Mouse (Mus musculus) left cerebral cortex, adult 2 months (tissue): ENCODE data around the gene Cdr2l. TPM values are rescaled to one million over a fixed set of nuclear protein-coding genes. Genes with fewer than 3 reads are reported as not detected.

Experiments
- DNase-seq, 2 experiments: peaks; one replicate each; pipeline ENCODE4 v3.0.0; 2021 to 2022; ENCODE audit warnings: low spot score in 2 of 2, mixed read lengths in 1 of 2; ENCODE audit errors: extremely low spot score in 1 of 2
- H3K27ac ChIP-seq: fragments of 200-600 bp; 2 replicates; pipeline ENCODE4 v1.8.1; 2022
- H3K4me3 ChIP-seq: fragments of 200-600 bp; 2 replicates; pipeline ENCODE4 v1.8.1; 2022
- CTCF ChIP-seq: fragments of 200-600 bp; IDR thresholded peaks from 2 replicates; pipeline ENCODE4 v1.8.1; 2022; ENCODE audit warnings: antibody characterized with exemption, mild to moderate bottlenecking, moderate library complexity
- intact Hi-C: fragments of 180-260 bp; cut with DNase I; formaldehyde crosslinking; loops from one replicate; pipeline ENCODE4 v1.15.1; 2025
- total RNA-seq, 2 experiments: library from RNA; stranded (reverse); gene quantifications; 2 replicates each; pipeline ENCODE4 v1.2.3; 2021

Gene Cdr2l
- total RNA-seq, 2 experiments from 2014 or later: 25.0 to 26.4 TPM

DNA sequence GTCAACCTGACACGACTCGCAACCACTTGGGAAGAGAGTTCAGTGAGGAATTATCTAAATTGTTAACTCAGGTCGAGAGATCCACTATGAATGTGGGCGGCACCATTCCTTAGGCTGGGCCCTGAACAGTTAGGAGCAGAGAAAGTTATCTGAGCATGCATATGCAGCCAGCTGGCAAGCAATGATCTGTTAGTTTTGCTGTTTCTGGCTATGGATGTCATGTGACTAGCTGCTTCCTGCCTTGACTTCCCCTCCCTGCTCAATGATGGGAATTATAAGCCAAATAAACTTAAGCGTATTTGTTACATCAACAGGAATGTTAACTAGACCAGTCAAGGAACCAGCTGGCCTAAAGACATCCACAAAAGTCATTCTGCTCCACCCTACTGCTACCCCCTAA, 28.3 kb upstream of the Cdr2l start:
- Histone ChIP-seq H3K27ac (no peak overlapping the region), H3K4me3 (no peak overlapping the region)
- DNase-seq: no peak
- TF ChIP-seq CTCF: no peak
- intact Hi-C loops: loop anchor here (5.0 kb wide), 1 partner anchor 151 kb away; no protein-coding TSS in a partner anchor

DNA sequence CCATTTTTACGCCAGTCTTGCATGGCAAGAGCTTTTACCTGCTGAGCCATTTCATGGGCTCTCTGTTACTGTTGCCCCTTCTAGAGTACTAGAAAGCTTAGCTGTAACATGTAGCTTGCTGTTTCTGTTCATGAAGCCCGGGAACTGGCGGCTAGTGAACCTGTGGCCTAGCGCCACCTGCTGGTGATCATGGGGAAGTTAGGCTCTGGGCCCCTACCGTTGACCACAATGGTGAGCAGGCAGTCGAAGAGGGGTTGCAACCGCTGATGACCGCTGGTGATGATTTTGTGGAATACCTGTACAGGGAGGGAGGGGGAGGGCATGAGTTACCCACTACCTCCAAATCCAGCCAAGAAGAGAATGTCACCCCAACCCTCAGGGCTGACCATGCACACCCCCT, 27.5 kb upstream of the Cdr2l start:
- intact Hi-C loops: loop anchor here (1.0 to 5.0 kb wide), 2 partner anchors 32 to 152 kb away; partner anchors contain the start of gene Ush1g
- peak; percentile 92 for TF ChIP-seq CTCF
- Histone ChIP-seq H3K4me3 (no peak overlapping the region), H3K27ac (no peak overlapping the region)
- DNase-seq: peak; percentile 65 to 75

DNA sequence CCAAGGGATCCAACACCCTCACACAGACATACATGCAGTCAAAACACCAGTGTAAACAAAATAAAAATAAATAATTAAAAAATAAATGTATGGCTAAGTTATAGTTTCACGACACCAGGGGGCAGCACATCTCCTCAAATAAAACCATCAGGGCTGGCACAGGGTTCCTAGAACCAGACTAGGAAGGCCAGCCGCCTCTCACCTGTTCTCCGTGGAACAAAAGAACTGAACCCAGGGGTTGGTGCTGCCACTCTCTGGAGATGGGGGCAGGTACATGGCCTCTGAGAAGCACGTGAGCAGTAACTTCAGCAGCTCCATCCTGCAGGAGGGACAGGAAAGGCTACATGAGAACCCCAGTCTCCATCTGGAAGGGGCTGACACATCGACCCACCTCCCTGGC, 23.2 kb upstream of the Cdr2l start:
- Histone ChIP-seq H3K27ac (0 out of 2 replicates have a peak overlapping the region, but pooled peaks have one; percentile 36), H3K4me3 (no peak overlapping the region)
- peak; percentile 71 for TF ChIP-seq CTCF
- intact Hi-C loops: loop anchor here (2.0 kb wide), 1 partner anchor 48 kb away; no protein-coding TSS in a partner anchor
- DNase-seq: peak; percentile 58 to 66

DNA sequence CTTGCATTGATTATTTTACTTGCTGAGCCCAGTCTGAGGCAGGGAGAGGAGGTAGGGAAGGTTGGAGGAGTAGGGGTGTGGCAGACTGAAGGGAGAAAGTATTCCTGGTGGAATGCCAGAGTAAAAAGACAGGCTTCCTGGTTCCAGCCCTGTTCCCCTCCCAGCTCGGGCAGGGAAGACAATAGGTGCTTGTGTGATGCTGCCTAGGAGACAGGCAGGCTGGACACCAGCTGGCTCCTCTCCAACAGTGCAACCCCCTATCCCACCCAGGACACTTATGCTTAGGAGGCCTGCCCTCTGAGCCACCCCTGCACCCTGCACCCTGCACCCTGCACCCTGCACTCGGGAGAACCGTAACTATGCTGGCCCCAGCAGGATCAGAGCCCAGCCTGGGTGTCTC, 22.4 kb upstream of the Cdr2l start:
- no peak overlapping the region for H3K4me3 ChIP-seq
- no peak overlapping the region; the same call in 1 of the 2 replicates for H3K27ac ChIP-seq
- TF ChIP-seq CTCF: no peak
- intact Hi-C loops: loop anchor here (1.0 to 2.0 kb wide), 2 partner anchors 48 to 115 kb away; no protein-coding TSS in a partner anchor
- no peak for DNase-seq

DNA sequence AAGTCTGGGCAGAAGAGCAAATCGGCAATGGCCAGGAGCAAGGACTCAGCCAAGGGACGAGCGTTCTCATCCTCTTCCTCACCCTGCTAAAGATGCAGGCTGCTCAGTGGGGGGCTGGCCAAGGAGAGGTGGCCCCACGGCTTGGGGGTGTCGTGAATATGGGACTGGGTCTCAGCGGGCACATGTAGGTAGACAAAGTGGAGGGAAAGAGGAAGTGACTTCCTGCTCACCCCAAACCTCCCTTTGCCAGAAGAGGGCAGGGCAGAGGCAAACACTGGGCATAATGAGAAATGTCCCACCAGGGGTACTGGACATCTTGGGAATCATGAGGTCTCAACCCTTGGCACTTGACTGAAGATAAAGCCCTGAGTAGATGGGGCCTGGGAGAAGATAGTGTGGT, 22.0 kb upstream of the Cdr2l start:
- intact Hi-C loops: loop anchor here (1.0 to 2.0 kb wide), 2 partner anchors 47 to 115 kb away; no protein-coding TSS in a partner anchor
- no peak overlapping the region for H3K4me3 ChIP-seq
- DNase-seq: no peak
- peak; percentile 9; the same call in 1 of the 2 replicates for TF ChIP-seq CTCF
- no peak overlapping the region; the same call in 1 of the 2 replicates for H3K27ac ChIP-seq

DNA sequence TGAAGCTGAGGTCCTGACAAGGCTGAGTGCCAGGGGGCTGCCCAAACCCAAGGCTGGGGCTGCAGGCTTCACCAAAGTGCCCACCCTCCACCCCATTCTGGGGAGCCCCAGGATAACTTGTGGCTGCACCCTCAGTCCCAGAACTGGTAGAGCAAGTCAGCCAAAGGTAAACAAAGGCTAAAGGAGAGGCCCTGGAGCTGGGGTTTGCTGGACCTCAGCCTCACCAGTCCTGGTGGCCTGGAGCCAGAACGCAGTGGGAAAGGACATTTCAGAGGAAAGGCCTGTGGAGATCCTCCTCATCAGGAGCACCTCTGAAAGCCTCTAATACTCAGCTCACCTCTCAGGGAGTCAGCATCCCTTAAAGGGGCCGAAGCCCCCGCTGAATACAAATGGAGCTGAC, 17.6 kb upstream of the Cdr2l start:
- intact Hi-C loops: no loop called here
- TF ChIP-seq CTCF: no peak
- no peak for DNase-seq
- Histone ChIP-seq H3K4me3 (no peak overlapping the region), H3K27ac (no peak overlapping the region)

DNA sequence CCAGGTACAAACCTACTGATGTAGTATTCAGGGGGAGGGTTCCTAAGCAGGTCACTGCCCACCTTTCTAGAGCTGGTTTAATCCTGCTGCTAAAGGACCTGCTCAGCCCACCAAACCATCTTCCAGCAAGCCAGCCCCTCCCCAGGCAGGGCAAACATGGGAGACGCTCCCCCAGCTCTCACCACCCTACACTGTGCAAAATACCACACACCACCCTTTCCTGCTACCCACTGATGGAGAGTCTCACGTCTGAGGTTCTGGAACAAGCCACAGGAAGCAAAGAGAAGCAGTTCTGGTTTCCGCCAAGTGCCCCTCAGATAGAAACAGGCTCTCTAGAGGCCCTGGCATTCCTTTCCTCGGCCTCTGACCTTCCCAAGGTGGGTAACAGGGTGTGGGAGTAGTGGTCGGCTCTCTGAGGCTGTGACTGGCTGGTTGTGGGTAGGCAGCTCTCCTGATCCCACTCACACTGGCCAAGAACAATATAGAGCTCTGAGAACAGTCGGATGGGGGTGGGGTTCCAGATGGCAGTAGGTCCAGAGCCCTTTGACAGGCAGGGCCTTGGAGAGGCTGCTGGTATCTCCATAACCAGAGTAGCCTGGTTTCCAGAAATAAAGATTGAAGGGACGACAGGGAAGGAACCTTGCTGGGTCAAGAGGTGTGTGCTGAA, 15.5 kb upstream of the Cdr2l start:
- Histone ChIP-seq H3K4me3 (peak overlapping the region; percentile 86), H3K27ac (peak overlapping the region; percentile 6)
- TF ChIP-seq CTCF: no peak
- DNase-seq: no peak
- intact Hi-C loops: no loop called here

DNA sequence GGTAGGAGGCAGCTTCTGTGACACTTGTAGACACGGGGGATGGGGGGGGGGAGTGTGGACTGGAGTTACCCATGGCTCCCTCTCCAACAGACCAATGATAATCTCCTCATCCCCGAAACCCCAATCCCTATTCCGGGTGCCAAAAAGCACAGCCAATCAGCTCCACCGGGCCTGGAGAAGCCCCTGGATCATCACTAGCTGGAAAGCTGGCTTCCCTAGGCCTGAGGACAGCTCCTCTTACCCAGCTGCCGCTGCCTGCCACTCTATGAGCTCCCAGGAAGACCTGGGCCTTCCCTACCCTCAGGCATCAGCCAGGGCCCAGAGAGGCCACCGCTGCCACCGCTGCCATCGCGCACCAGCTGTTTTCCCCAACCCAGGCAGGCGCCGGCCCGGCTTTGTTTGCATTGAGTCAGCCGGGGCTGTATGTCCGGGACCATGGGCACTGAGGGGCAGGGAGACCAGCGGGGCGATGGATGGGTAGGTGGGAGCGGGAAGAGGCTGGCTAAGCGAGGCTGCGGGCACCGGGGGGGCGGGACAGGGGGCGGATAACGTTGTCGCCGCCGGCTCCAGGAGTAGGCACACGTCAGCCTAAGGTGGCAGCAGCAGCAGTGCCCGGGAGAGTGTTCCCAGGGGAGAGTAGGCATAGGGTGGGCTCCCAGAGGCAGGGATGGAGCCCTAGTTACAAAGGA, 14.9 kb upstream of the Cdr2l start:
- peak; percentile 57 to 59 for DNase-seq
- intact Hi-C loops: no loop called here

DNA sequence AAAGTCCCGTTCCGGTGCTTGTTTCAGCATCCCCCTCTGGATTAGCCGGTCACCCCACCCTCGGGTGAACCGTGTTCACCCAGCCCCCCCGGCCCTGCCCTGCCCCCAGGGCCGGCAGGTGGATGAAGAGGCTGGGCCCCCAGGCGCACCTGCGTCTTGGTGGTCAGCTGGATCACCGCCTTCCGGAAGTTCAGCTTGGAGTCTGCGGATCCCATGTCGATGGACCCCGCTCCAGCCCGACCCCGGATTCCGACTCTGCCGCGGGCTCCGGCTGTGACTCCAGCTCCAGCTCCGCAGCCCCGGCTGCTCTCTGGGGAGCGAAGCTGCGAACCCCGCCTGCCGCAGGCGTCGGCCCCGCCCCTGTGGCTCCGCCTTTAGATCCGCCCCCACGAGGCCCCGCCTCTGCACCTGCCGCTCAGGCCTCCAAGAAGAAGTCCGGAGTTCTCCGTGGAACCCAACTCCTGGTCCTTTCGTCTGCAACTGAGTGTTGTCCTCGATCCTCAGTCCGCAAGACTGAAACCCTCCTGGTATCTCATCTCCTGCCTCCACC, 14.2 kb upstream of the Cdr2l start, which contains the start of gene Hid1:
Gene Hid1 (minus strand): TSS at position 362 of the 550 bp plus-strand sequence.
- Histone ChIP-seq H3K27ac (peak within 1 kb of the TSS; percentile 90), H3K4me3 (peak within 1 kb of the TSS; percentile 86)
- intact Hi-C loops: no loop called here
- peak; percentile 89 to 90 for DNase-seq
- TF ChIP-seq CTCF: no peak

More for the DNA sequence above, 14.9 kb upstream of the Cdr2l start:
- Histone ChIP-seq H3K27ac (peak overlapping the region; percentile 90), H3K4me3 (peak overlapping the region; percentile 86)
- TF ChIP-seq CTCF: no peak

DNA sequence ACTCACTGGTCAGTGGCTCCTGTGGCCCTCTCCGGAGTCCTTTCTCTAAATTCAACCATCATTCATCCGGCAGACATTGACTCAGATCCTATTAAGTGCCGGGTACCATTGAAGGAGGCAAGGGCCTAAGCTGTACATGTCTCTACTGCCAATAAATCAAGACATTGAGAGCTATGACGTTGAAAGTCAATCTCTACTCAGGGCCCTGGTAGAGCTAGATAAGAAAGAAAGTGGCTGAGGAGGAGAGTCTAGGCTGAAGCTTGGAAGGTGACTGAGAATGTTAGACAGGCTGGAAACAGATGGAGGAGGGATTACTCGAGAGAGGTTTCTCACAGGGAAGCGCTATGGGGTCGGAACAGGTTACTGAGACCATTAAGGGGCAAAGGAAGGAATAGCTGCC, 11.3 kb upstream of the Cdr2l start:
- no peak overlapping the region for H3K27ac ChIP-seq
- H3K4me3 ChIP-seq: no peak overlapping the region
- DNase-seq: no peak
- TF ChIP-seq CTCF: no peak
- intact Hi-C loops: no loop called here

DNA sequence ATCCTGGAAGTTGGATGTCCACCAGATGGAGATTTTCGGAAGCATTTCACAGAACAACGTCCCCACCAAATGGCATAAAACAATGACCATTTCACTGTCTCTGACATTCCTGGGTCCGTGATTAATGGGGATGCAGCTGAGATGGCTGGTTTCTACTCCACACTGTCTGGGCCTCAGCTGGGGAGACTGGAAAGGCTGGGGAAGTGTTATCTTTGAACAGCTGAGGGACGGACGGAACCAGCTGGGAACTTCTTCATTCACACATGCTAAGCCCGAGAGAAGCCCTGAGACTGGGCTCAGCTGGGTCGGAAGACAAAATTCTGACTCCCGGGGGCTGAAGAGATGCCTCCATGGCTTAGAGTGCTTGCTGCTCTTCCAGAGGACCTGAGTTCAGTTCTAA, 10.4 kb upstream of the Cdr2l start:
- intact Hi-C loops: no loop called here
- no peak for DNase-seq
- no peak for TF ChIP-seq CTCF
- Histone ChIP-seq H3K27ac (no peak overlapping the region), H3K4me3 (no peak overlapping the region)

DNA sequence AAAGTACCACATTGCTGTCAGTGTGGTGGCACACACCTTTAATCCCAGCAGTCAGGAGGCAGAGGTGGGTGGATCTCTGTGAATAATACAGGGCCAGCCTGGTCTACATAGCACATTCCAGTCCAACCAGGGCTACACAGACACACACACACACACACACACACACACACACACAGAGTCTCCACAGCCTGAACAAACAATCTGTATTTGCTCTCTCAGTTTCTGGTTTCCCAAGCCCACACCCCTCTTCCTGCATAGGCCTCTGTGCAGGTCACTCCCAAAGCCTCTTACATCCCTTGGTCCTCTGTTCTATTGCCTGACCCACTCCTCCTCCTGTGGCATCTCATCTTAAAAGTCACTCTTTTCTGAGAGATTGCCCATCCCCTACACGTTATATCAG, 9.7 kb upstream of the Cdr2l start:
- TF ChIP-seq CTCF: no peak
- no peak for DNase-seq
- Histone ChIP-seq H3K4me3 (no peak overlapping the region), H3K27ac (no peak overlapping the region)
- intact Hi-C loops: no loop called here
